Mouse (Mus musculus): ENCODE data around the gene Upp2.

DNA sequence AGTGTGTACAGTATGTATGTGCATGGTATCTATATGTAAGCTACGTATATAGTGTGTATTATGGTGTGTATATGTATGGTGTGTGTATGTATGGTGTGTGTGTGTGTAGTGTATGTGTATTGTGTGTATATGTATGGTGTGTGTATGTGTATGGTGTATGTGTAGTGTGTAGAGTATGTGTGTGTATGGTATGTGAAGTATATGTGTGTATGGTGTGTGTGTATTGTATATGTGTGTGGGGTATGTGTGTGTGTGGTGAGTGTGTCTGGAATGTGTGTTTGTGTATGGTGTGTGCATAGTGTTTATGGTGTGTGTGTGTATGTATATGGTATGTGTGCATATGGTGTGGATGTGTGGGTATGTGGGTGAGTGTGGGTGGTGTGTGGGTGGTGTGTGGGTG is 23.0 kb downstream of the Upp2 start:
- TF ChIP-seq CTCF (IDR thresholded peaks at IDR 0.05; ENCODE audit: low read depth, low read length) (no peak), TAL1 (conservative IDR thresholded peaks at IDR 0.05; ENCODE audit: low read depth, low read length) (no peak)
